Mouse (Mus musculus) erythroblast, embryonic 14.5 days (primary cell): ENCODE data around the gene Aimp2. TPM values are rescaled to one million over a fixed set of nuclear protein-coding genes. Genes with fewer than 3 reads are reported as not detected.

Experiments used
- H3K27me3 ChIP-seq: 2 replicates; pipeline ENCODE4 v1.6.1; 2012; ENCODE audit warnings: inconsistent platforms; ENCODE audit not compliant: control insufficient read depth
- H3K36me3 ChIP-seq: 2 replicates; pipeline ENCODE4 v1.6.1; 2012; ENCODE audit warnings: mild to moderate bottlenecking, inconsistent platforms; ENCODE audit not compliant: control insufficient read depth
- H3K4me1 ChIP-seq: 2 replicates; pipeline ENCODE4 v1.6.1; 2012; ENCODE audit warnings: inconsistent platforms; ENCODE audit not compliant: control insufficient read depth
- H3K4me3 ChIP-seq: replicated peaks from 2 replicates; pipeline ENCODE3; 2012; ENCODE audit warnings: moderate library complexity, mild to moderate bottlenecking, inconsistent platforms
- H3K9me3 ChIP-seq: 2 replicates; pipeline ENCODE4 v1.6.1; 2012; ENCODE audit warnings: low read length, inconsistent platforms, mixed read lengths; ENCODE audit not compliant: control insufficient read depth
- GATA1 ChIP-seq: IDR thresholded peaks from 2 replicates; pipeline ENCODE4 v1.6.1; 2012; ENCODE audit warnings: low read length, inconsistent platforms, mixed read lengths
- TAL1 ChIP-seq: IDR thresholded peaks from 3 replicates; pipeline ENCODE4 v1.6.1; 2012; ENCODE audit warnings: low read length, inconsistent platforms, mixed read lengths
- polyA plus RNA-seq: library from polyadenylated mRNA; stranded (reverse); fragments of >175 nt; gene quantifications from 2 replicates; pipeline ENCODE4 v1.2.3, GENCODE M21; 2012

Gene Aimp2
- polyA plus RNA-seq, 1 experiment, result 6.0 TPM

GRCm38 (mm10) chr5:143932831-143933230, 23.2 kb upstream of the Aimp2 start, which contains the start of gene Rsph10b:
Rsph10b (plus strand) TSS chr5:143933035.
- no peaks in the 10 kb centered on the region for H3K9me3 ChIP-seq
- H3K36me3 ChIP-seq, result peaks cover 56% of the 10 kb centered on the region
- H3K4me1 ChIP-seq, result peaks cover 10% of the 10 kb centered on the region
- TF ChIP-seq GATA1 (no peak), TAL1 (no peak)
- no peaks in the 10 kb centered on the region for H3K27me3 ChIP-seq
- no peak within 1 kb of the TSS for H3K4me3 ChIP-seq

GRCm38 (mm10) chr5:143931863-143932580, 22.4 kb upstream of the Aimp2 start:
- H3K4me3 ChIP-seq, result no peak overlapping the region
- H3K4me1 ChIP-seq, result peaks cover 6% of the 10 kb centered on the region
- no peaks in the 10 kb centered on the region for H3K27me3 ChIP-seq
- H3K9me3 ChIP-seq, result no peaks in the 10 kb centered on the region
- TF ChIP-seq TAL1, result no peak
- TF ChIP-seq GATA1, result no peak
- H3K36me3 ChIP-seq, result peaks cover 64% of the 10 kb centered on the region

DNA sequence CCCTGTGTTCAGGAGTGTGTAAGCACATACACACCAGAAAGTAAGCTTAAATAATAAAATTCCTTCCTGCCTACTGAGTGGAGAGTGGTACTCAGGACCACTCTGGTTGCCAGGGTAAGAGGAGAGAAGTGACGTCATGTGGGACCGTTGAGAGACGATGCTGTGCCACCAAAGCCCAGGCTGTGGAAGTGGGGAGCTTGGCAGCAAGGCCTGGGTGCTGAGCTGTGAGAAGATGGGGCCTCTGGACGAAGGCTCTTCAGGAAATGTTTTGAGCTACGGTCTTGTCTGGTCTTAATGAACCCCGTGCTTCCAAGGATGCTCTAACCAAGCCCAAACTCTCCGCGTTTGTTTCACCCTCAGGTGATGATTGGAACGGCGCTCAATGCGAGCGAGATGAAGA, 21.0 kb upstream of the Aimp2 start:
- Histone ChIP-seq H3K9me3 (no peaks in the 10 kb centered on the region), H3K4me1 (peaks cover 12% of the 10 kb centered on the region), H3K4me3 (no peak overlapping the region), H3K36me3 (peaks cover 78% of the 10 kb centered on the region), H3K27me3 (no peaks in the 10 kb centered on the region)
- TF ChIP-seq TAL1 (no peak), GATA1 (no peak)

DNA sequence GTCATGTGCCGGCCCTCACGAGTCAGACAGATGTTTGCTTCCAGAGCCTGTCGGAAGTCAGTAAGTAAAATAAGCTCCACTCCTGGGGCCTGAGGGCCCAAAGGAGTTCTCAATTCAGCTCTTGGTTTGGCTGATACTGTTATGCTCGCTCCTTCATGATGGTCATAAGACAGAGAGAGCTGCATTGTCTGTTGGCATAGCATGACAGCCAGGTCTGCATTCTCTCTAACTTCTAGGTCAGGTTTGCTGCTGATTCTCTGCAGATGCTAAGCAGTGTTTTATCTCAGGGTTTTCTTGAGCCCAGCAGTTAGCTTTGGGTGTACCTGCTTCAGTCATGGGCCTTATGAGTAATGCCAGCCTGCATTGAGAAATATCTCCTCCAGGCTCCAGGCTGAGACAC, 19.6 kb upstream of the Aimp2 start:
- TF ChIP-seq TAL1 (no peak), GATA1 (no peak)
- Histone ChIP-seq H3K27me3 (no peaks in the 10 kb centered on the region), H3K36me3 (peaks cover 91% of the 10 kb centered on the region), H3K9me3 (no peaks in the 10 kb centered on the region), H3K4me1 (peaks cover 25% of the 10 kb centered on the region), H3K4me3 (no peak overlapping the region)

DNA sequence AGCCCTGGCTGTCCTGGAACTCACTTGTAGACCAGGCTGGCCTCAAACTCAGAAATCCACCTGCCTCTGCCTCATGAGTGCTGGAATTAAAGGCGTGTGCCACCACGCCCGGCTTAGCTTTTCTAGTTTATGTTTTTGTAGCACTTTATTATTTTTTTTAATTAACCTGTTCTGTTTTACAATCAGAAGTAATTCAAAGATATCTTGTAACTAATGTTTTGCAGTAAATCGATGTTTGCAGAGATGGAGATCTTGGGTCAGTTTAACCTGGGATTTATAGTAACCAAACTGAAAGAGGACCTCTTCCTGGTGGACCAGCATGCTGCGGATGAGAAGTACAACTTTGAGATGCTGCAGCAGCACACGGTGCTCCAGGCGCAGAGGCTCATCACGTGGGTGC, 18.2 kb upstream of the Aimp2 start, which contains the start of gene Gm42421:
Gene Gm42421, plus strand, starts transcription at position 301 of the 400 bp plus-strand sequence.
- no peaks in the 10 kb centered on the region for H3K9me3 ChIP-seq
- no peaks in the 10 kb centered on the region for H3K27me3 ChIP-seq
- peaks cover 34% of the 10 kb centered on the region for H3K4me1 ChIP-seq
- TF ChIP-seq TAL1, result no peak
- no peak for TF ChIP-seq GATA1
- no peak within 1 kb of the TSS for H3K4me3 ChIP-seq
- peaks cover 99% of the 10 kb centered on the region for H3K36me3 ChIP-seq

GRCm38 (mm10) chr5:143924781-143925452, 15.3 kb upstream of the Aimp2 start:
- H3K9me3 ChIP-seq, result no peaks in the 10 kb centered on the region
- peak; percentile 79 for TF ChIP-seq TAL1
- peak; percentile 82 for TF ChIP-seq GATA1
- peaks cover 100% of the 10 kb centered on the region for H3K36me3 ChIP-seq
- peak overlapping the region; percentile 37 for H3K4me3 ChIP-seq
- peaks cover 35% of the 10 kb centered on the region for H3K4me1 ChIP-seq
- H3K27me3 ChIP-seq, result no peaks in the 10 kb centered on the region

GRCm38 (mm10) chr5:143918120-143918519, 8.5 kb upstream of the Aimp2 start:
- TF ChIP-seq TAL1, result no peak
- no peak for TF ChIP-seq GATA1
- Histone ChIP-seq H3K9me3 (no peaks in the 10 kb centered on the region), H3K36me3 (peaks cover 94% of the 10 kb centered on the region), H3K4me1 (peaks cover 6% of the 10 kb centered on the region), H3K27me3 (no peaks in the 10 kb centered on the region), H3K4me3 (no peak overlapping the region)

- no peaks in the 10 kb centered on the region for H3K9me3 ChIP-seq
- TF ChIP-seq GATA1, result no peak
- no peak for TF ChIP-seq TAL1
- no peaks in the 10 kb centered on the region for H3K27me3 ChIP-seq
- H3K4me1 ChIP-seq, result peaks cover 6% of the 10 kb centered on the region
- no peak overlapping the region for H3K4me3 ChIP-seq
- H3K36me3 ChIP-seq, result peaks cover 94% of the 10 kb centered on the region
Measured at GRCm38 (mm10) chr5:143917418-143917817, 7.8 kb upstream of the Aimp2 start.

- H3K9me3 ChIP-seq, result no peaks in the 10 kb centered on the region
- H3K4me1 ChIP-seq, result peaks cover 13% of the 10 kb centered on the region
- no peak for TF ChIP-seq TAL1
- TF ChIP-seq GATA1, result no peak
- no peaks in the 10 kb centered on the region for H3K27me3 ChIP-seq
- H3K4me3 ChIP-seq, result no peak overlapping the region
- peaks cover 90% of the 10 kb centered on the region for H3K36me3 ChIP-seq
Measured at GRCm38 (mm10) chr5:143916221-143916620, 6.6 kb upstream of the Aimp2 start.
